Mouse (Mus musculus): ENCODE data around the gene Clptm1l. TPM values are rescaled to one million over a fixed set of nuclear protein-coding genes. Genes with fewer than 3 reads are reported as not detected.

The Clptm1l gene
- polyA plus RNA-seq (2015; fragmentation: Nextera tagmentation; extraction: Ambion mirVana) = 113 and 118 TPM in 2 replicates

DNA sequence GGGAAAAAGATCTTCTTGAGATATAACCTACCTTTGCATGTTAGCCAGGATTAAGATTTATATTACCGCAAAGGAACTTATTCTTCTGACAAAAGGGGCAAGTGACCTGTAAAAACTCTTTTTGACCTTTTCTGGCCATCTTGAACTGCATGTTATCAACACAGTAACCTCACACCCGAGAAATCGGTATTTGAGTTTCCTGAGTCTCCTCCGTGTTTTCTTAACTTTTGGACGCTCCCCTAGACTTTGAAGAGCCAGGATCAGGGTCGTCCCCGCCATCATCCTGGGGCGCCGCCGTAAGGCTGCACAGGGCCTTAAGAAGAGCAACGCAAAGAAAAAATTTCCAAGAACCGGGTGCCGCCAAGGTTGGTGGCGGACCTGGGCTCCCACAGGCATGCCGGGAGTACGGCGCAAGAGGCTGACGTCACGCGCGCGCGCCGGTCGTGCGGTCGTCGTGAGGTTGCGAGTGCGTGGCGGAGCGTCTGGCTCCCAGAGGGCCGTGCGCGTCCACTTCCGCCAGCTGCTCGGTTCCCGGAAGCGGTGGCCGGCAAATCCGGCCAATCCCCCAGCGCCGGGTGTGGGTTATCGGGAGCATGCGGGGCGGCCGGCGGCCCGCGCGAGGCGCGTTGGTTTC lies at the start of gene Clptm1l:
Clptm1l (plus strand) TSS at position 485 of the 634 bp plus-strand sequence.
- WGBS = under 1% methylated on average over 40 of the region's 53 CpGs
- Histone ChIP-seq H3K4me1 (peaks cover 16% of the 10 kb centered on the region), H3K9ac (peak within 1 kb of the TSS; percentile 80), H3K9me3 (no peaks in the 10 kb centered on the region), H3K27me3 (no peaks in the 10 kb centered on the region), H3K27ac (peak within 1 kb of the TSS; percentile 61), H3K4me2 (peak within 1 kb of the TSS; percentile 86), H3K4me3 (peak within 1 kb of the TSS; percentile 76), H3K36me3 (peaks cover 22% of the 10 kb centered on the region)
- peak; percentile 98 for ATAC-seq (ENCODE audit: borderline replicate concordance, extremely low read depth, low FRiP score, low TSS enrichment)

GRCm38 (mm10) chr13:73564201-73564600 lies 39.6 kb upstream of the Clptm1l start:
- Histone ChIP-seq H3K4me1 (no peaks in the 10 kb centered on the region), H3K9ac (no peak overlapping the region), H3K27ac (no peak overlapping the region), H3K4me2 (no peak overlapping the region), H3K4me3 (no peak overlapping the region), H3K27me3 (no peaks in the 10 kb centered on the region), H3K36me3 (no peaks in the 10 kb centered on the region), H3K9me3 (no peaks in the 10 kb centered on the region)
- 80% methylated on average over 5 of the region's 5 CpGs for WGBS
- ATAC-seq (ENCODE audit: borderline replicate concordance, extremely low read depth, low FRiP score, low TSS enrichment) = no peak

DNA sequence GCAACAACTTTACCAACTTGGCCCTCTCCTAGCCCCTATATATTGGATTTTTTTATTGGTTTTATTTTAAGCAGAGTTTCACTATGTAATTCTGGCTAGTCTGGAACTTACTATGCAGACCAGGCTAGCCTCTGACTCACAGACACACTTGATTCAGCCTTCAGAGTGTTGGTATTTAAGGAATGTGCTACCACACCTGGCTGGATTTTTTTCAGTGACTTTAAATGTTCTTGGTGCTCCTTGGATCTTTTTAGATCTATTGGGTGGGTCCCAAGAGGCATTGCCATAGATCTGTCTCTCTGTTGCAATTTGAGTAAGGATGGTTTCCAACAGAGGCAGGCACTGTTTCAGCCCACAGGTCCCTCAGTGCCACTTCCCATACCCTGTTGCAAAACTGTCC lies 28.8 kb upstream of the Clptm1l start:
- Histone ChIP-seq H3K9ac (no peak overlapping the region), H3K36me3 (no peaks in the 10 kb centered on the region), H3K27me3 (no peaks in the 10 kb centered on the region), H3K4me3 (no peak overlapping the region), H3K4me1 (no peaks in the 10 kb centered on the region), H3K4me2 (no peak overlapping the region), H3K9me3 (no peaks in the 10 kb centered on the region), H3K27ac (no peak overlapping the region)
- no peak for ATAC-seq (ENCODE audit: borderline replicate concordance, extremely low read depth, low FRiP score, low TSS enrichment)

DNA sequence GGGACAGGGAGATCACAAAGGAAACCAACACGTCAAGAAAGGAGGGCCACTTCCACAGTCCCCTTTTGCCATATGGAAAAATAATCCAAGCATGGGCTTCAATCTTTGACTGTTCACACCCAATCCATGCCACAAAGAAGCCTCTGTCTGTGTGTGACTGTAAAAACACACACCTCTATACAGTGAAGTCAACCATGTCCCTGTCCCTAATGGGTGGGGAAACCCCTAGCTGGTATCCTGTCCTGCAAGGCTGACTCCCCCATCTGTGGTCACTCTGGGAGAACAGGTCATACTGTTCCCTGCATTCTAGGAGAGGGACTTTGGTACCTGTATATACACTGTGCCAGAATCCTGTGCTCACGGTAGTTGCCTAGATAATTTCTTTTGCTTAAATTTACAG lies 26.5 kb upstream of the Clptm1l start:
- Histone ChIP-seq H3K27ac (no peak overlapping the region), H3K4me2 (no peak overlapping the region), H3K27me3 (no peaks in the 10 kb centered on the region), H3K4me1 (no peaks in the 10 kb centered on the region), H3K36me3 (no peaks in the 10 kb centered on the region), H3K9ac (no peak overlapping the region), H3K4me3 (no peak overlapping the region), H3K9me3 (no peaks in the 10 kb centered on the region)
- no peak for ATAC-seq (ENCODE audit: borderline replicate concordance, extremely low read depth, low FRiP score, low TSS enrichment)
- WGBS = 56% methylated on average over 2 of the region's 2 CpGs

DNA sequence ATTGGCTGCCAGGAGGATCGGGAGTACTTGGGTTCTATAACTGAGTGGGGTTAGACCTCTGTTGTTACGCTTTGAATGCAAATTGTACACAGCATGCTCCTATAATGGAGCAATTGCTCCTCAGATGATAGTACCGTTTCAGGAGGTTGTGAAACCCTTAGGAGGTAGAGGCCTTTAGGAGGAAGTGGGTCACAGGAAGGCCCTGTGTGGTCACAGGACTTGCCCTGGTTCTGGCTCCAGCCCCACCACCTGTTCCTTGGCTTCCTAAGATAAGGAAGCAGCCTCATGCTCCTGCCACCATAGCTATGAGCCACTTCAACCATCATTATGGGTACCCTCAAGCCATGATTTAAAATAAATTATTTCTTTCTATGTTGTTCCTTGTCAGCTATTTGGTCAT lies 12.3 kb upstream of the Clptm1l start:
- H3K4me3 ChIP-seq = no peak overlapping the region
- H3K4me1 ChIP-seq = no peaks in the 10 kb centered on the region
- H3K9ac ChIP-seq = no peak overlapping the region
- no peak overlapping the region for H3K27ac ChIP-seq
- 75% methylated on average over 3 of the region's 3 CpGs for WGBS
- H3K36me3 ChIP-seq = no peaks in the 10 kb centered on the region
- no peak overlapping the region for H3K4me2 ChIP-seq
- H3K27me3 ChIP-seq = peaks cover 2% of the 10 kb centered on the region; the same call in 1 of the 2 replicates
- H3K9me3 ChIP-seq = no peaks in the 10 kb centered on the region
- no peak for ATAC-seq (ENCODE audit: borderline replicate concordance, extremely low read depth, low FRiP score, low TSS enrichment)

- no peak overlapping the region for H3K9ac ChIP-seq
- H3K27me3 ChIP-seq = peaks cover 4% of the 10 kb centered on the region; the same call in 1 of the 2 replicates
- no peaks in the 10 kb centered on the region for H3K4me1 ChIP-seq
- no peak for ATAC-seq (ENCODE audit: borderline replicate concordance, extremely low read depth, low FRiP score, low TSS enrichment)
- H3K36me3 ChIP-seq = no peaks in the 10 kb centered on the region
- no peak overlapping the region for H3K27ac ChIP-seq
- H3K4me3 ChIP-seq = no peak overlapping the region
- WGBS = 42% methylated on average over 2 of the region's 2 CpGs
- no peak overlapping the region for H3K4me2 ChIP-seq
- no peaks in the 10 kb centered on the region for H3K9me3 ChIP-seq
Observed at GRCm38 (mm10) chr13:73592546-73592945, 11.3 kb upstream of the Clptm1l start.

DNA sequence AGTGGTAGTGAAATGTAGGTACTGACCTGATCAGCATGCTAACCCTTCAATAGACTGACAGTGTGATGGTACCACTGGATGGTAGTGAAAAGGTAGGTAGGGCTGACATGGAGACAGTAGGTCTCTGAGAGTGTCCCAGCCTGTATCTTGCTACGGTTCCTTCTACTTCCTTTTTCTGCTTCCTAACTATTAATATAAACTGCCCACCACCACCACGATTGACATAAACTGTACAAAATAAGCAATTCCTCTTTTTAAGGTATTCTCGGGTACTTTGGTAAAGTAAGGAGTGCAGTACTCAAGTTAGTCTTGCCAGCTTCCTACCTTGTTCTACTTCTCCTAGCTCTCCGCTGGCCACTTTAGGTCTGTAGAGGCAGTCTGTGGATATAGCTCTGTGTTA lies 7.5 kb upstream of the Clptm1l start:
- H3K4me3 ChIP-seq = no peak overlapping the region
- no peaks in the 10 kb centered on the region for H3K9me3 ChIP-seq
- WGBS = 62% methylated on average over 4 of the region's 4 CpGs
- no peaks in the 10 kb centered on the region for H3K36me3 ChIP-seq
- no peak overlapping the region for H3K27ac ChIP-seq
- no peak overlapping the region for H3K9ac ChIP-seq
- no peak for ATAC-seq (ENCODE audit: borderline replicate concordance, extremely low read depth, low FRiP score, low TSS enrichment)
- no peak overlapping the region for H3K4me2 ChIP-seq
- peaks cover 4% of the 10 kb centered on the region; the same call in 1 of the 2 replicates for H3K27me3 ChIP-seq
- no peaks in the 10 kb centered on the region for H3K4me1 ChIP-seq

DNA sequence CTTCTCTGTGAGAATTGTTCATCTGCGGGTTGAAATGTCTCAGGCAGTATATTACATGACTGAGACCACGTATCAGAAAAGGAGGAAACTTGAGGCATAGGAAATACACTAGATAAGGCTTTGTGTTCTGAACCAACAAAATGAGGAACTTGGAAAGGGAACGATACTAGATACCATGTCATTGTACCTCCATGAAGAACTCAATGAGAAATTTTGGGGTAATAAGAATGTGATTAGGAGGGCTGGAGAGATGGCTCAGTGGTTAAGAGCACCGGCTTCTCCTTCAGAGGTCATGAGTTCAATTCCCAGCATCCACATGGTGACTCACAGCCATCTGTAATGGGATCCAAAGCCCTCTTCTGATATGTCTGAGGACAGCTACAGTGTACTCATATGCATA lies 3.6 kb upstream of the Clptm1l start:
- Histone ChIP-seq H3K4me2 (no peak overlapping the region), H3K9ac (no peak overlapping the region), H3K9me3 (no peaks in the 10 kb centered on the region), H3K4me1 (peaks cover 12% of the 10 kb centered on the region), H3K4me3 (no peak overlapping the region), H3K36me3 (no peaks in the 10 kb centered on the region), H3K27ac (no peak overlapping the region), H3K27me3 (peaks cover 4% of the 10 kb centered on the region; the same call in 1 of the 2 replicates)
- no peak for ATAC-seq (ENCODE audit: borderline replicate concordance, extremely low read depth, low FRiP score, low TSS enrichment)
- 71% methylated on average over 4 of the region's 4 CpGs for WGBS

DNA sequence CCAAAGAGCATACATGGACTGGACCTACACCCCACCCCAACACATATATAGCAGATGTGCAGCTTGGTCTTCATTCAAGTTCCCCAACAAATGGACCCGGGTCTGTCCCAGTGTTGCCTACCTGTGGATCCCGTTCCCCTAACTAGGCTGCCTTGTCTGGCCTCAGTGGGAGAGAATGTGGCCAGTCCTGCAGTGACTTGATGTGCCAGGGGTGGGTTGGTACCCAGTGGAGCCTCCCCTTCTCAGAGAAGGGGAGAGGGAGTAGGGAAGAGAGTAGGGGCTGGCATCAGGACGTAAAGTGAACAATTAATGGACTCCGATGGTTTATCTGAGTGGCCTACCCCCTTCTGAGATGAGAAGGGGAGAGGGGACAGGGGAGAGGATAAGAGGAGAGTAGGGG lies 760 bp upstream of the Clptm1l start:
- ATAC-seq (ENCODE audit: borderline replicate concordance, extremely low read depth, low FRiP score, low TSS enrichment) = no peak
- 44% methylated on average over 4 of the region's 4 CpGs for WGBS

DNA sequence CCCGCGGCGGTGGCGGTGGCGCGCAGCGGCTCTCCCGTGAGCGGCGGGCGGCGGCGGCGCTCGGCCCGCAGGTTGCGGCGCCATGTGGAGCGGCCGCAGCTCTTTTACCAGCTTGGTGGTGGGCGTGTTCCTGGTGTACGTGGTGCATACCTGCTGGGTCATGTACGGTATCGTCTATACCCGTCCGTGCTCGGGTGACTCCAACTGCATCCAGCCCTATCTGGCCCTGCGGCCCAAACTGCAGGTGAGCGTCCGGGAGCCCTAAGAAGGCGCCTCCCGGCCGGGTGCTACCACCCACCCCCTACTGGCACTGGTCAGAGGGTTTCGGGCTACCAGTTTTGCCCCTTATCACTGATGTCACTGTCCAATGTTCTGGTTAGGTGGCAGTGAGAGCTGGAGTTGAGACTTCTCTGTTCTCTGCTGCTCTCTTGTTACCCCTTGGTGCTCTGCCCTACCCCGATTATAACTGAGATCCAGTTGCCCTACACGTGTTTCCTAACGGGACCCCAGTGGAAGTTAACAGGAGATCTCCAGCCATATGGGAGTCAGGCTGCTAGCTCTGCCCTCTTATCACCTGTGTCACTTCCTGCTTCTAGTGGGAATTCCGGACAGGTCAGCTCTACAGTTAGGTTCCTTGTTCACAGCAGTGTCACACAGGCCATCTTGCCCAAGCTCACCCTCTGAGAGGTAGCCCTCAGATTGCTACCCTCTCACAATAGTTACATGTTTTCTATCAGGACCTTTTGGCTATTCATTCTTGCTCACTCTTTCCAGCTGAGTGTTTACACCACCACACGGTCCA lies 551 bp downstream of the Clptm1l start:
- H3K4me2 ChIP-seq = peak overlapping the region; percentile 86
- H3K4me1 ChIP-seq = peaks cover 16% of the 10 kb centered on the region
- peak; percentile 76 for ATAC-seq (ENCODE audit: borderline replicate concordance, extremely low read depth, low FRiP score, low TSS enrichment)
- peaks cover 29% of the 10 kb centered on the region for H3K36me3 ChIP-seq
- 2% methylated on average over 31 of the region's 39 CpGs for whole genome bisulfite sequencing
- H3K27me3 ChIP-seq = no peaks in the 10 kb centered on the region
- no peaks in the 10 kb centered on the region for H3K9me3 ChIP-seq
- peak overlapping the region; percentile 76 for H3K4me3 ChIP-seq
- H3K9ac ChIP-seq = peak overlapping the region; percentile 80
- H3K27ac ChIP-seq = peak overlapping the region; percentile 39; the same call in 1 of the 2 replicates

More for the DNA sequence above, 760 bp upstream of the Clptm1l start:
- H3K27ac ChIP-seq = no peak overlapping the region
- no peaks in the 10 kb centered on the region for H3K27me3 ChIP-seq
- no peaks in the 10 kb centered on the region for H3K9me3 ChIP-seq
- peak overlapping the region; percentile 80 for H3K9ac ChIP-seq
- peak overlapping the region; percentile 86 for H3K4me2 ChIP-seq
- H3K4me3 ChIP-seq = peak overlapping the region; percentile 76
- H3K36me3 ChIP-seq = peaks cover 16% of the 10 kb centered on the region
- peaks cover 16% of the 10 kb centered on the region for H3K4me1 ChIP-seq

DNA sequence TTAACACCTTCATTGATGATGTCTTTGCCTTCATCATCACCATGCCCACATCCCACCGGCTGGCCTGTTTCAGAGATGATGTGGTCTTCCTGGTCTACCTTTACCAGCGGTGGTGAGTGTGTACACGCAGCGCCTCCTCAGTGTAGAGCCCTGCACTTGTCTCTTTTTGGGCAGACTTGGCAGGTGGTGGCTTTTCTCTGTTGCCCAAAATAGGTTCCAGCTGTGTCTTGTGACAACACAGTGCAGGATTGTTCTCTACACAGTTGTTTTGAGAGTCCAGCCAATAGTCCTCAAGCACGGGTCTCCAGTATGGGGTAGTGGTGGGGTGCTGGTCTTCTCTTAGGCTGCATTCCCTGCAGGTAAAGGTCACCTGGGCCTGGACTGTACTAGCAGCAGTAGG lies 14.6 kb downstream of the Clptm1l start:
- H3K4me3 ChIP-seq = no peak overlapping the region
- peaks cover 78% of the 10 kb centered on the region for H3K36me3 ChIP-seq
- WGBS = 90% methylated on average over 5 of the region's 5 CpGs
- no peak overlapping the region for H3K9ac ChIP-seq
- H3K4me1 ChIP-seq = no peaks in the 10 kb centered on the region
- ATAC-seq (ENCODE audit: borderline replicate concordance, extremely low read depth, low FRiP score, low TSS enrichment) = no peak
- no peaks in the 10 kb centered on the region for H3K27me3 ChIP-seq
- H3K4me2 ChIP-seq = no peak overlapping the region
- no peaks in the 10 kb centered on the region for H3K9me3 ChIP-seq
- no peak overlapping the region for H3K27ac ChIP-seq

DNA sequence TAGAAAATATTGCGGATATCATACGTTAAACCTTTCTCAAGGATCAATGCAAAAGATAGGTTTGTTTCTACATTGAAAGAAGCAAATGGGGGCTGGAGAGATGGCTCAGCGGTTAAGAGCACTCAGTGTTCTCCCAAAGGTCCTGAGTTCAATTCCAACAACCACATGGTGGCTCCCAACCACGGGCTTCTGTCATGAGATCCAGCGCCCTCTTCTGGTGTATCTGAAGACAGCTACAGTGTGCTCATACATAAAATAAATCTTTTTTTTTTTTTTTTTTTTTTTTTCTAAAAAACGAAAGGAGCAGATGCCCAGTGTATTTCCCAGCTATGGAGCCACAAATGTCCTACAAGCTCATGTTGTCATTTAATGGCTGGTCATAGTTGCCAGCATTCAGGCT lies 16.8 kb downstream of the Clptm1l start:
- WGBS = 68% methylated on average over 6 of the region's 6 CpGs
- Histone ChIP-seq H3K4me1 (no peaks in the 10 kb centered on the region), H3K4me3 (no peak overlapping the region), H3K27me3 (no peaks in the 10 kb centered on the region), H3K4me2 (no peak overlapping the region), H3K36me3 (peaks cover 56% of the 10 kb centered on the region), H3K27ac (no peak overlapping the region), H3K9ac (no peak overlapping the region), H3K9me3 (no peaks in the 10 kb centered on the region)
- no peak for ATAC-seq (ENCODE audit: borderline replicate concordance, extremely low read depth, low FRiP score, low TSS enrichment)

Data from lung, embryonic 15.5 days (tissue).